Comparison of ENCODE assay signal across 9 mouse cellular contexts in genomic region chr3:32537556-32537955, GRCm38 (mm10). TPM values are rescaled to one million over a fixed set of nuclear protein-coding genes. Genes with fewer than 3 reads are reported as not detected.
DNase-seq lines count a peak whose midpoint lies in the region; ATAC-seq and TF ChIP-seq lines count a peak whose summit lies in the region.
"Had no signal": no experiment of that assay in that cellular context is flagged by ENCODE, and none has a peak within 500 bp of the region (broad histone marks: within the 10 kb centered on the region; RNA-seq: fewer than 3 reads in every experiment).

No protein-coding gene starts in this region.

- H3K4me3 ChIP-seq in layer of hippocampus, adult 2 months: peak overlapping the region; percentile 5; the same call in 1 of the 2 replicates
- H3K4me3 ChIP-seq: neural tube, embryonic 13.5 days had no signal

- no peak for ATAC-seq in megakaryocyte progenitor cell, adult 5-6 weeks (replicated peaks; ENCODE audit: poor library complexity)

- peak; percentile 81 for DNase-seq in adipocyte (ENCODE audit: low spot score)
- peak; percentile 75 for DNase-seq in adrenal gland, postnatal 14 days
- peak; percentile 59 to 66 for DNase-seq in gastrocnemius, adult 8-10 months (ENCODE audit: low spot score in 2 of 2)
- DNase-seq in layer of hippocampus, adult 2 months (ENCODE audit: low spot score in 2 of 2): peak; percentile 37 to 65
- peak; percentile 77 for DNase-seq in lung, postnatal 25 days (ENCODE audit: low spot score)
- no peak for DNase-seq in c-Kit-positive CD71-positive TER-119-positive erythroid progenitor cells, embryonic 14.5 days (ENCODE audit: low spot score)
- no peak for DNase-seq in spleen, adult 12 weeks (ENCODE audit: low spot score)

- peak overlapping the region; percentile 83 for H3K27ac ChIP-seq in layer of hippocampus, adult 2 months
- H3K27ac ChIP-seq: neural tube, embryonic 13.5 days had no signal

- TF ChIP-seq CTCF in layer of hippocampus, adult 2 months (conservative IDR thresholded peaks at IDR 0.05): no peak

RNA-seq across cellular contexts. Expression of gene Mfn1, which starts 8.3 kb away (rescaled TPM):
- total RNA-seq in adrenal gland, postnatal 14 days (2021): 73.9 and 92.5 TPM in 2 replicates
- total RNA-seq in gastrocnemius, adult 8-10 months (2022): 100 to 1,000 TPM; 196 to 263 (median 234) TPM
- 100 to 1,000 TPM in 1 of 2 experiments, 10 to 100 TPM in 1; 95.2 to 103 TPM for total RNA-seq in layer of hippocampus, adult 2 months (2021)
- total RNA-seq in megakaryocyte progenitor cell, adult 5-6 weeks (2015): 15.7 and 31.2 TPM in 2 replicates
- total RNA-seq in megakaryocyte progenitor cell, adult 5-6 weeks (2017): 34.1 and 60.3 TPM in 2 replicates

RNA-seq across cellular contexts. Expression of gene Zfp639, which starts 27.5 kb away (rescaled TPM):
- total RNA-seq in adrenal gland, postnatal 14 days (2021): 37.0 and 38.9 TPM in 2 replicates
- 10 to 100 TPM; 27.6 to 39.8 (median 28.8) TPM for total RNA-seq in gastrocnemius, adult 8-10 months (2022)
- 10 to 100 TPM; 31.7 to 36.1 TPM for total RNA-seq in layer of hippocampus, adult 2 months (2021)
- total RNA-seq in megakaryocyte progenitor cell, adult 5-6 weeks (2015): 55.2 and 56.9 TPM in 2 replicates
- total RNA-seq in megakaryocyte progenitor cell, adult 5-6 weeks (2017): 43.1 and 49.9 TPM in 2 replicates

RNA-seq across cellular contexts. Expression of gene Kcnmb3, which starts 45.5 kb away (rescaled TPM):
- total RNA-seq in adrenal gland, postnatal 14 days (2021): 0.26 and 0.90 TPM in 2 replicates
- not detected for total RNA-seq in gastrocnemius, adult 8-10 months (2022)
- 1 to 10 TPM in 1 of 2 experiments, not detected in 1; 1.0 TPM for total RNA-seq in layer of hippocampus, adult 2 months (2021)
- not detected in 2 replicates for total RNA-seq in megakaryocyte progenitor cell, adult 5-6 weeks (2015)
- not detected in 2 replicates for total RNA-seq in megakaryocyte progenitor cell, adult 5-6 weeks (2017)

Comparison
In these comparisons a context has a peak if more than half of its experiments do, and no peak if none do; other contexts are left out.
1. DNase-seq: peak in adipocyte (single experiment), adrenal gland, postnatal 14 days (single experiment), gastrocnemius, adult 8-10 months (2 of 2), layer of hippocampus, adult 2 months (2 of 2) and lung, postnatal 25 days (single experiment); none in c-Kit-positive CD71-positive TER-119-positive erythroid progenitor cells, embryonic 14.5 days (single experiment) and spleen, adult 12 weeks (single experiment).